Mouse (Mus musculus) hindbrain, postnatal 0 days (tissue): ENCODE measurements at regions not wholly inside any gene's neighbourhood (a gene's known extent, or its start where the extent isn't known, plus 50 kb on each side); places are given as distances from the start of the nearest gene placed in this dataset.
A peak's percentile ranks its signal among the peaks of the same experiment; 100 is the strongest.
"Not testable (repeated sequence)": the region's sequence is repeated elsewhere in the genome, so short reads cannot be mapped to it uniquely, and the experiment has no call there.

Experiments
- ATAC-seq: fragments of 200-750 bp; cut with Nextera tagmentation; 2 replicates; pipeline ENCODE4 v1.8.0; 2017; ENCODE audit warnings: mild to moderate bottlenecking, moderate TSS enrichment, moderate library complexity
- DNase-seq: peaks from one replicate; pipeline ENCODE4 v3.0.0-alpha.2; 2015; ENCODE audit warnings: low spot score
- H3K27ac ChIP-seq: fragments of 300-500 bp; sonication (generic); 2 replicates; pipeline ENCODE4 v1.5.1; 2014; ENCODE audit warnings: mild to moderate bottlenecking
- H3K27me3 ChIP-seq: fragments of 300-500 bp; sonication (generic); 2 replicates; pipeline ENCODE4 v1.6.1; 2014; ENCODE audit warnings: low read length, mixed read lengths; ENCODE audit not compliant: insufficient read depth
- H3K36me3 ChIP-seq: fragments of 300-500 bp; sonication (generic); 2 replicates; pipeline ENCODE4 v1.6.1; 2014; ENCODE audit warnings: low read length, mixed read lengths; ENCODE audit not compliant: insufficient read depth
- H3K4me1 ChIP-seq: fragments of 300-500 bp; sonication (generic); 2 replicates; pipeline ENCODE4 v1.6.1; 2014; ENCODE audit warnings: antibody characterized with exemption, low read length, mixed read lengths; ENCODE audit not compliant: insufficient read depth
- H3K4me2 ChIP-seq: fragments of 300-500 bp; sonication (generic); 2 replicates; pipeline ENCODE4 v1.6.1; 2014; ENCODE audit warnings: low read depth, mild to moderate bottlenecking, low read length, moderate library complexity, mixed read lengths
- H3K4me3 ChIP-seq: fragments of 300-500 bp; sonication (generic); 2 replicates; pipeline ENCODE4 v1.5.1; 2014; ENCODE audit warnings: low read length
- H3K9ac ChIP-seq: fragments of 300-500 bp; sonication (generic); replicated peaks from 2 replicates; pipeline ENCODE4 v1.6.1; 2014; ENCODE audit warnings: mild to moderate bottlenecking, low read length, moderate library complexity, mixed read lengths
- H3K9me3 ChIP-seq: fragments of 300-500 bp; sonication (generic); 2 replicates; pipeline ENCODE4 v1.6.1; 2016; ENCODE audit warnings: low read length, mixed read lengths
- CTCF ChIP-seq: IDR thresholded peaks from 2 replicates; pipeline ENCODE4 v1.5.1; 2016; ENCODE audit warnings: antibody characterized with exemption, control low read depth, low read depth
- WGBS: fragments of 180-500 bp; shearing (Covaris S2); extraction: QIAGEN DNeasy Blood & Tissue Kit; methylation state at CpG from one replicate; pipeline ENCODE4 v1.1.7; 2014; 5-methylcytosine and 5-hydroxymethylcytosine counted together

GRCm38 (mm10) chr8:81286280-81287034 is 55.9 kb upstream of the Inpp4b start:
- no peak overlapping the region for H3K9ac ChIP-seq
- H3K27me3 ChIP-seq = no peaks in the 10 kb centered on the region
- H3K4me1 ChIP-seq = no peaks in the 10 kb centered on the region
- no peak overlapping the region for H3K27ac ChIP-seq
- no peak for DNase-seq
- H3K4me3 ChIP-seq = no peak overlapping the region
- H3K4me2 ChIP-seq = no peak overlapping the region
- no peak for TF ChIP-seq CTCF
- ATAC-seq = no peak
- H3K9me3 ChIP-seq = no peaks in the 10 kb centered on the region
- WGBS = 72% methylated on average over 8 of the region's 8 CpGs
- no peaks in the 10 kb centered on the region for H3K36me3 ChIP-seq

GRCm38 (mm10) chr8:81260089-81260488 is 82.3 kb upstream of the Inpp4b start:
- H3K9me3 ChIP-seq = no peaks in the 10 kb centered on the region
- ATAC-seq (peak; percentile 15; the same call in 1 of the 2 replicates), DNase-seq (peak; percentile 3)
- no peaks in the 10 kb centered on the region for H3K27me3 ChIP-seq
- H3K9ac ChIP-seq = no peak overlapping the region
- H3K4me2 ChIP-seq = no peak overlapping the region
- no peak overlapping the region for H3K27ac ChIP-seq
- no peaks in the 10 kb centered on the region for H3K4me1 ChIP-seq
- H3K36me3 ChIP-seq = no peaks in the 10 kb centered on the region
- no peak overlapping the region for H3K4me3 ChIP-seq
- TF ChIP-seq CTCF = no peak
- WGBS = 72% methylated on average over 2 of the region's 2 CpGs

- Histone ChIP-seq H3K4me1 (no peaks in the 10 kb centered on the region), H3K9ac (no peak overlapping the region), H3K4me2 (no peak overlapping the region), H3K4me3 (no peak overlapping the region), H3K36me3 (no peaks in the 10 kb centered on the region), H3K27ac (no peak overlapping the region), H3K27me3 (no peaks in the 10 kb centered on the region), H3K9me3 (no peaks in the 10 kb centered on the region)
- DNase-seq (no peak), ATAC-seq (no peak)
- no peak for TF ChIP-seq CTCF
- WGBS = 89% methylated on average over 3 of the region's 3 CpGs
Observed at GRCm38 (mm10) chr8:81223872-81224271, 118.5 kb upstream of the Inpp4b start.

GRCm38 (mm10) chr8:81187061-81187790 is 155.1 kb upstream of the Inpp4b start:
- not testable (repeated sequence) for H3K4me2 ChIP-seq, H3K36me3 ChIP-seq, H3K9ac ChIP-seq, H3K27me3 ChIP-seq, DNase-seq, H3K27ac ChIP-seq, H3K9me3 ChIP-seq, H3K4me3 ChIP-seq, ATAC-seq, H3K4me1 ChIP-seq
- WGBS = 75% methylated on average over 11 of the region's 11 CpGs

GRCm38 (mm10) chr8:81175537-81175936 is 160.8 kb upstream of the Usp38 start:
- Histone ChIP-seq H3K4me1 (no peaks in the 10 kb centered on the region), H3K27ac (no peak overlapping the region), H3K4me2 (no peak overlapping the region), H3K27me3 (no peaks in the 10 kb centered on the region), H3K36me3 (no peaks in the 10 kb centered on the region), H3K9ac (no peak overlapping the region), H3K9me3 (no peaks in the 10 kb centered on the region), H3K4me3 (no peak overlapping the region)
- DNase-seq (no peak), ATAC-seq (no peak)
- 78% methylated on average over 1 of the region's 1 CpGs for WGBS
- no peak for TF ChIP-seq CTCF

- no peak for ATAC-seq
- Histone ChIP-seq H3K27me3 (no peaks in the 10 kb centered on the region), H3K9ac (no peak overlapping the region), H3K4me3 (no peak overlapping the region), H3K4me1 (no peaks in the 10 kb centered on the region), H3K36me3 (no peaks in the 10 kb centered on the region), H3K27ac (no peak overlapping the region), H3K4me2 (no peak overlapping the region), H3K9me3 (no peaks in the 10 kb centered on the region)
- WGBS = 78% methylated on average over 3 of the region's 3 CpGs
- TF ChIP-seq CTCF = no peak
- DNase-seq = no peak
Observed at GRCm38 (mm10) chr8:81147239-81147638, 132.5 kb upstream of the Usp38 start.
